Mouse (Mus musculus): ENCODE measurements around the gene Fam20b.

DNA sequence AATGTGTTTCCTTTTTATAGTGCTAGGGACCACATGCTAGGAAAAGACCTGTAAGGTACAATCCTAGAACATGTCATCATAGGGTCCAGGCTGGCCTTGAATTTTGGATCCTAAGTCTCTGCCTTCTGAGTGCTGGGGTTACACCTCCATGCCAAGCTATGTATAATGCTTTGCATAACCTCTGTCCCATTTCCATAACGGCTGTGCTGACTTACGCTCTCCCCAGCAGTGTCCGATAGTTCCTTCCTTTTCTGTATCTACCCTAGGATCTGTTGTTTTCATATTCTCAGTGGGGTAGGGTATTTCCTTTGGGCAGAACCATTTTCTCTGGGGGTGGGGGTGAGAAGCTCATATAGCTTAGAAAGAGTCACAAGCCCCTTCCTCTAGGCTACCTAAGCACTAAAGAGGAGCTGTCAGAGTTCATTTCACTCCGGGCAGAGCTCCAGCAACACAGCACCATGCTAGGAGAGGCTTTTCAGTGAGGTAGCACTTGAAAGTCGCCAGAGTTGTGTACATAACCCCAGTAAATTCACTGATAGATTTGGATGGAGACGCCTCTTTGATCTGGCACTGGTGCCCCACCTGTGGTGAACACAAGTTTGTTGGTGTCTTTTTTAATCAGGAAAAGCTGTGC is 66.6 kb downstream of the Fam20b start:
- no peak for TF ChIP-seq POLR2A (IDR thresholded peaks at IDR 0.05; ENCODE audit: borderline replicate concordance, extremely low read depth, insufficient read depth, insufficient read length, poor library complexity, severe bottlenecking)
- TF ChIP-seq CTCF (IDR thresholded peaks at IDR 0.05; ENCODE audit: borderline replicate concordance, extremely low read depth, insufficient read depth, insufficient read length), result no peak
